Mouse (Mus musculus) G1E-ER4 (cell line): Measurements from ENCODE around the gene Resf1. TPM values are rescaled to one million over a fixed set of nuclear protein-coding genes. Genes with fewer than 3 reads are reported as not detected.

ENCODE experiments used
- GATA1 ChIP-seq: IDR thresholded peaks from one replicate; pipeline ENCODE4 v1.8.0; 2012; ENCODE audit warnings: low read length, inconsistent platforms
- polyA plus RNA-seq: library from polyadenylated mRNA; stranded (reverse); fragments of >175 nt; gene quantifications from 2 replicates; pipeline ENCODE4 v1.2.3, GENCODE M21; 2012

Gene Resf1
- polyA plus RNA-seq, 1 experiment = 44.4 TPM

DNA sequence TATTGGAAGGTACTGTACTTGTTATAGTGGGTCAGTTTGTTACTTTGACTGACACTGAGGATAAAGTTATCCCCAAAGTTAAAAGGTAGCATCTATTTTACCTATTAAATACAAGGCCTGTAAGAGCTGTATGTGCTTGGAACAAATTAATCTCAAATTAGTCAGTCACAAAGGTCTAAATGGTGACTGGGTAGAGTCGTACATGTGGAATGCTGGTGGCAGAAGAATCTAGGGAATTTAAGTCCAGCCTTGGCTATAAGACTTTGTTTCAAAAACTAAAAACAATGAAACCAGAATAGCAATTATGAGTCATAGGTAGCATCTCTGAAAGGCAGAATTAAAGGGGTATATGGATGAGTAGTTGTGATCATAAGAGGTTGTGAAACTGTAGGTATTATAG is 21.1 kb downstream of the Resf1 start:
- no peak for TF ChIP-seq GATA1

DNA sequence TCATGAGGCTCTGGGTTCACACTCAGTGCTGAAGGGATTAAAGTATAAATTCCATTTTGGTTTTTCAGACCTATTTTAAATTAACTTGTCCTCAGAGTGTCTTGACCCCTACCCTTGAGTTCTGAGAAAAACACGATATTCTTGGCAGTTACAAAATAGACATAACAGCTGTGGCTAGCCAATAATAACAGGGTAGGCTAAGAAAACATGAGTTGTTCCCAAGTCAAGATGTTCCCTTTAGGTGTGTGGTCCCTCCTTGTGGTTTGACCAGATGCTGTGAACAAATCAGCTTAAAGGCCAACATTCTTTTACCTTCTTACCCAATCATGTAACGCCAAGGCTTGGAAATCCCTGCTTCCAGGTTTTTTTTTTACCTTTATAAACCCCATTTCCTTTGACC is 23.8 kb downstream of the Resf1 start:
- no peak for TF ChIP-seq GATA1

GRCm38 (mm10) chr6:149337990-149338389 is 28.8 kb downstream of the Resf1 start:
- TF ChIP-seq GATA1 = no peak

DNA sequence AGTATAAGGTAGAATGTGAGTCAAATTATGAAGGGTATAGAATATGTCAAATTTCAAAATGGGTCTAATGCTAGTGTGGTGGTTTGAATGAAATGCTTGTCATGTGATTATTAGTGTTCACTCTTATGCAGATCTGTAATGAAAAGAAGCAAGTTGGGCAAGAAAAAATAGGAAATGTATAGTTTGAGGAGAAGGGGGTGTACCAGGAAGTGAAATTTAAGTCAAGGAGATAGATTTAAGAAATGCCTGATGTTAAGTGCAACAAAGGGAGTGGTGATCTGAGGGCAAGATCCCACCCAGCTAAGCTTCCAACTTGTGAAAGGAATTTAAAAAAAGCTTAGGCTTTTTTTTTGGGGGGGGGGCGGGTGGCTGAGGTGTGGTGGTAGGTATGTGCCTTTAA is 29.4 kb downstream of the Resf1 start:
- TF ChIP-seq GATA1 = no peak

DNA sequence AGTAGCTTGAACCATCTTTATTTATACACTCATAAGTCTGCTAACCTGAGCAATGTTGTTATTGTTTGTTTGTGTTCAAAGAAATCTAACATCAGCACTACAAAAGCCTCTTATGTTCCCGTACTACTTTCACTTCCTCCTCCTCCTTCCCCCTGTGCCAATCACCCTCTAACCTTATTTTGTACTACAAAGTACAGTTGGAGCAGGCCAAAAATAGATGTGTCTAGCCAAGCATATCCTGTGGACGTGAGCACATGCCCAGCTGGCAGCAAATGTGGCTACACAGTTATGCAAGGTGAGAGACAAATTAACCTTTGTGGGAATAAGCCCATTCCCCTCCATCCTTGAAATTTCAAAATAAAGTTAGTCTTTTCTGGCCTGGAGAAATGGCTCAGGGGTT is 34.6 kb downstream of the Resf1 start:
- no peak for TF ChIP-seq GATA1

DNA sequence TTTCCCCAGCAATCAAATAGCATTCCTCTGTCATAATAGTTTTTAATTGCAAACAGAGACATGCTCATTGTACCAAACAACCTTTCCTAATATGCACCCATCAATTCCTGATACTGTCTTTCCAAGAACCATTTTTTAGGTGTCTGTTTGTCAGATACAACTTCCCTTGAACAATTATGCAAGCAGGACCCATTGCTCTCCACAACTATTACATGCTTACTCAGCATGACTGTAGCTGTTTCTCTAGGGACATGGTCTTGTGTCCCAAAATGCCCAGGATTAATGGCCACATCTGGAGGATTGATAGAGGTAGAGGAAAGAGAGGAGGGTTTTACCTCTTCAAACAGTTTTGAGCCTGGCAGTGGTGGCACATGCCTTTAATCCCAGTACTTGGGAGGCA is 35.2 kb downstream of the Resf1 start:
- TF ChIP-seq GATA1 = no peak

DNA sequence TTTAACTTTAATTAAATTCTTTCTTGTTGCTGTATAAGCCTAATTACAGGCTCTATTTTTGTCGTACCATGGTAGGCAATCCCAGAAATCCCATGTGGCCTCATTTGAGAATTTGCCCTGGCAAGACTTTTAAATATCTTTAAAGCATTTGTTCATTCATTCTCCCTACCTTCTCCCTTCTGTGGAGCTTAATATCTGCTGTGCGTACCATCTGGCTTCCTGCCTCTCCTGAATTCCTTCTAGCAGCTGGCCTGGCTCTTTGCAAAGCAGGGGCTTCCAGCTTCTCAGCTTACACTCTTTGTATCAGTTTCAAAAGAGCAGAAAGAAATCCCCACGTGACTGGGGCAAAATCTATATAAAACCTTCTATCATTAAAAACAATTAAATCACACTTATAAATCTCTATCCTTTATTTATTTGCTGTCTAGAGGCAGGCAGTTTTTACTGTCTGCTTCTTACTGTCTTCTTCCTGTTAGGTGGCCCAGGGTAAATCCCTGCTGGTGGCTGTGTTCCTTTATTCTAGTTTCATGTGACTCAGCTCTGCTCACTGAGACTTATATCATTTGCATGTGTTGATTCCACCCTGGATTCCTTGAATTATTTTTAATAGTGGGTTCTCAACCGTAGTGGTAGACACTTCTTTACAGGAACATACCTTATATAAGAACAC is 45.7 kb downstream of the Resf1 start:
- no peak for TF ChIP-seq GATA1

- no peak for TF ChIP-seq GATA1
Measured at GRCm38 (mm10) chr6:149357155-149357554, 47.9 kb downstream of the Resf1 start.

- TF ChIP-seq GATA1 = no peak
Measured at GRCm38 (mm10) chr6:149366403-149366802, 57.2 kb downstream of the Resf1 start.

- no peak for TF ChIP-seq GATA1
Measured at GRCm38 (mm10) chr6:149374986-149375457, 65.8 kb downstream of the Resf1 start.

GRCm38 (mm10) chr6:149383531-149383930 is 74.3 kb downstream of the Resf1 start:
- TF ChIP-seq GATA1 = no peak

Other genes with a start within 250 kb of the Resf1 start
- gene Dennd5b, start 207.7 kb upstream of the Resf1 start, polyA plus RNA-seq = not detected in 2 replicates
- gene Gm10203, start 179.2 kb upstream of the Resf1 start, polyA plus RNA-seq = not detected in 2 replicates
- gene Etfbkmt, start 169.6 kb upstream of the Resf1 start, polyA plus RNA-seq = 0.57 and 0.66 TPM in 2 replicates
- 3.0 and 3.8 TPM in 2 replicates for gene Amn1, start 120.7 kb upstream of the Resf1 start, polyA plus RNA-seq
- gene Bicd1, start 99.5 kb downstream of the Resf1 start, polyA plus RNA-seq = 0.79 and 0.83 TPM in 2 replicates